Mouse (Mus musculus): ENCODE data around the gene Rpl18.

Gene Rpl18

GRCm38 (mm10) chr7:45733477-45733876 is 18.2 kb downstream of the Rpl18 start:
- DNase-seq (ENCODE audit: low read depth), result no peak

- peak; percentile 96 for DNase-seq (ENCODE audit: low read depth)
Observed at GRCm38 (mm10) chr7:45739162-45739763, 24.0 kb downstream of the Rpl18 start.

GRCm38 (mm10) chr7:45739820-45740219 is 24.6 kb downstream of the Rpl18 start:
- DNase-seq (ENCODE audit: low read depth), result no peak

- no peak for DNase-seq (ENCODE audit: low read depth)
Observed at GRCm38 (mm10) chr7:45741308-45741707, 26.1 kb downstream of the Rpl18 start.

GRCm38 (mm10) chr7:45741777-45742176 is 26.5 kb downstream of the Rpl18 start:
- DNase-seq (ENCODE audit: low read depth), result no peak

GRCm38 (mm10) chr7:45742338-45742737 is 27.1 kb downstream of the Rpl18 start:
- DNase-seq (ENCODE audit: low read depth), result peak; percentile 73

GRCm38 (mm10) chr7:45744387-45744786 is 29.1 kb downstream of the Rpl18 start:
- peak; percentile 64 for DNase-seq (ENCODE audit: low read depth)

GRCm38 (mm10) chr7:45746518-45746917 is 31.3 kb downstream of the Rpl18 start:
- DNase-seq (ENCODE audit: low read depth), result no peak

- no peak for DNase-seq (ENCODE audit: low read depth)
Observed at GRCm38 (mm10) chr7:45747450-45747849, 32.2 kb downstream of the Rpl18 start.

- DNase-seq (ENCODE audit: low read depth), result no peak
Observed at GRCm38 (mm10) chr7:45748110-45748509, 32.9 kb downstream of the Rpl18 start.

- DNase-seq (ENCODE audit: low read depth), result no peak
Observed at GRCm38 (mm10) chr7:45749401-45749800, 34.1 kb downstream of the Rpl18 start.

GRCm38 (mm10) chr7:45750162-45750561 is 34.9 kb downstream of the Rpl18 start:
- DNase-seq (ENCODE audit: low read depth), result no peak

- no peak for DNase-seq (ENCODE audit: low read depth)
Observed at GRCm38 (mm10) chr7:45755703-45756102, 40.4 kb downstream of the Rpl18 start.

- no peak for DNase-seq (ENCODE audit: low read depth)
Observed at GRCm38 (mm10) chr7:45759400-45759799, 44.1 kb downstream of the Rpl18 start.

- no peak for DNase-seq (ENCODE audit: low read depth)
Observed at GRCm38 (mm10) chr7:45760151-45760550, 44.9 kb downstream of the Rpl18 start.

GRCm38 (mm10) chr7:45765995-45766394 is 50.7 kb downstream of the Rpl18 start:
- DNase-seq (ENCODE audit: low read depth), result no peak

- DNase-seq (ENCODE audit: low read depth), result no peak
Observed at GRCm38 (mm10) chr7:45766764-45767163, 51.5 kb downstream of the Rpl18 start.

GRCm38 (mm10) chr7:45767500-45767899 is 52.2 kb downstream of the Rpl18 start:
- no peak for DNase-seq (ENCODE audit: low read depth)

Data from c-Kit-positive CD71-negative TER-119-negative erythroid progenitor cells, embryonic 14.5 days (primary cell).